Mouse (Mus musculus) cerebellum, adult 2 months (tissue): ENCODE results near the gene Fgfr2.

Experiments
- CTCF ChIP-seq: fragments of 200-500 bp; IDR thresholded peaks from 2 replicates; pipeline ENCODE4 v1.5.1; 2011; ENCODE audit warnings: low read depth, mild to moderate bottlenecking, control low read depth, low read length, moderate library complexity, borderline replicate concordance; ENCODE audit not compliant: insufficient read depth
- POLR2A ChIP-seq: fragments of 200-500 bp; IDR thresholded peaks from 2 replicates; pipeline ENCODE4 v1.6.1; 2011; ENCODE audit warnings: low read length, control low read depth, borderline replicate concordance; ENCODE audit not compliant: insufficient read depth

- no peak for TF ChIP-seq CTCF
- TF ChIP-seq POLR2A, result no peak
Measured at GRCm38 (mm10) chr7:132396661-132397322, 726.4 kb downstream of the Fgfr2 start.
